Mouse (Mus musculus) CH12.LX (cell line): ENCODE data around the gene Eogt. TPM values are rescaled to one million over a fixed set of nuclear protein-coding genes. Genes with fewer than 3 reads are reported as not detected.

ENCODE experiments used
- DNase-seq: peaks from one replicate; pipeline ENCODE4 v3.0.0-alpha.2; 2013; ENCODE audit errors: extremely low read depth
- H3K27ac ChIP-seq: 2 replicates; pipeline ENCODE4 v1.5.1; 2012; ENCODE audit warnings: low read depth, mild to moderate bottlenecking, control low read depth, moderate library complexity; ENCODE audit not compliant: insufficient read depth
- H3K27me3 ChIP-seq: replicated peaks from 2 replicates; pipeline ENCODE3; 2012; ENCODE audit warnings: inconsistent platforms
- H3K36me3 ChIP-seq, 2 experiments: replicated peaks in 1 of 2; 2 replicates each; pipeline versions ENCODE3 to v1.6.1; 2012; ENCODE audit warnings: inconsistent platforms in 1 of 2, low read length in 1 of 2, mild to moderate bottlenecking in 1 of 2, mixed read lengths in 1 of 2, moderate library complexity in 1 of 2; ENCODE audit not compliant: control insufficient read depth in 1 of 2, insufficient read depth in 1 of 2
- H3K4me1 ChIP-seq, 2 experiments: 2 replicates each; pipeline ENCODE4 v1.6.1; 2012; ENCODE audit warnings: inconsistent platforms in 1 of 2, moderate library complexity in 1 of 2; ENCODE audit not compliant: insufficient read depth in 2 of 2, control insufficient read depth in 1 of 2
- H3K4me2 ChIP-seq: 2 replicates; pipeline ENCODE4 v1.6.1; 2012; ENCODE audit warnings: low read depth, mild to moderate bottlenecking, control low read depth; ENCODE audit not compliant: poor library complexity, insufficient read depth, severe bottlenecking
- H3K4me3 ChIP-seq, 3 experiments: fragments of 150-350 bp in 1 of 3; sonication (generic) in 1 of 3; replicated peaks in 1 of 3; 2 replicates each; pipeline versions ENCODE3 to v1.5.1; 2011 to 2012; ENCODE audit warnings: low read depth in 2 of 3, low read length in 2 of 3, mild to moderate bottlenecking in 2 of 3, moderate library complexity in 2 of 3, control low read depth in 1 of 3, improper control_type of control experiment in 1 of 3, inconsistent platforms in 1 of 3, mixed read lengths in 1 of 3; ENCODE audit not compliant: poor library complexity in 1 of 3
- H3K79me2 ChIP-seq: replicated peaks from 2 replicates; pipeline ENCODE4 v1.6.1; 2012; ENCODE audit warnings: mild to moderate bottlenecking, moderate library complexity; ENCODE audit not compliant: control insufficient read depth, poor library complexity, insufficient read depth, severe bottlenecking; ENCODE audit errors: extremely low read depth
- H3K9ac ChIP-seq: 2 replicates; pipeline ENCODE4 v1.6.1; 2012; ENCODE audit warnings: low read depth, mild to moderate bottlenecking, control low read depth, moderate library complexity; ENCODE audit not compliant: insufficient read depth
- H3K9me3 ChIP-seq: replicated peaks from 2 replicates; pipeline ENCODE3; 2012; ENCODE audit warnings: low read length, inconsistent platforms, mixed read lengths
- BHLHE40 ChIP-seq: IDR thresholded peaks from 2 replicates; pipeline ENCODE4 v1.6.1; 2011; ENCODE audit warnings: mild to moderate bottlenecking, low read depth, low read length, improper control_type of control experiment
- CHD1 ChIP-seq: IDR thresholded peaks from 2 replicates; pipeline ENCODE4 v1.6.1; 2012; ENCODE audit warnings: low read depth, low read length, improper control_type of control experiment, inconsistent platforms
- CHD2 ChIP-seq: IDR thresholded peaks from 2 replicates; pipeline ENCODE4 v1.6.1; 2011; ENCODE audit warnings: low read length, improper control_type of control experiment
- E2F4 ChIP-seq: IDR thresholded peaks from 2 replicates; pipeline ENCODE4 v1.6.1; 2011; ENCODE audit warnings: low read depth, low read length, improper control_type of control experiment; ENCODE audit not compliant: insufficient replicate concordance
- ELF1 ChIP-seq: IDR thresholded peaks from 2 replicates; pipeline ENCODE4 v1.6.1; 2014; ENCODE audit warnings: low read depth, mild to moderate bottlenecking, inconsistent platforms, low read length, improper control_type of control experiment
- EP300 ChIP-seq: IDR thresholded peaks from 2 replicates; pipeline ENCODE4 v1.6.1; 2011; ENCODE audit warnings: low read length, improper control_type of control experiment
- HCFC1 ChIP-seq: IDR thresholded peaks from 2 replicates; pipeline ENCODE4 v1.6.1; 2012; ENCODE audit warnings: low read depth, mild to moderate bottlenecking, inconsistent platforms, low read length, improper control_type of control experiment
- IRF4 ChIP-seq: IDR thresholded peaks from 2 replicates; pipeline ENCODE4 v1.6.1; 2014; ENCODE audit warnings: low read depth, mild to moderate bottlenecking, inconsistent platforms, low read length, improper control_type of control experiment
- JUN ChIP-seq: IDR thresholded peaks from 2 replicates; pipeline ENCODE4 v1.6.1; 2011; ENCODE audit warnings: low read depth, mild to moderate bottlenecking, low read length, improper control_type of control experiment, moderate library complexity; ENCODE audit not compliant: insufficient read depth
- JUND ChIP-seq: conservative IDR thresholded peaks from 2 replicates; pipeline ENCODE4 v1.6.1; 2011; ENCODE audit warnings: low read depth, low read length, improper control_type of control experiment
- KAT2A ChIP-seq: IDR thresholded peaks from 2 replicates; pipeline ENCODE4 v1.6.1; 2012; ENCODE audit warnings: low read length, improper control_type of control experiment, inconsistent platforms; ENCODE audit not compliant: insufficient replicate concordance
- MAFK ChIP-seq: IDR thresholded peaks from 2 replicates; pipeline ENCODE4 v1.6.1; 2011; ENCODE audit warnings: low read length, improper control_type of control experiment; ENCODE audit not compliant: insufficient replicate concordance
- MAX ChIP-seq: IDR thresholded peaks from 2 replicates; pipeline ENCODE4 v1.6.1; 2011; ENCODE audit warnings: low read length, improper control_type of control experiment
- MEF2A ChIP-seq: IDR thresholded peaks from 2 replicates; pipeline ENCODE4 v1.6.1; 2014; ENCODE audit warnings: low read depth, mild to moderate bottlenecking, inconsistent platforms, low read length, improper control_type of control experiment, borderline replicate concordance
- MXI1 ChIP-seq: IDR thresholded peaks from 2 replicates; pipeline ENCODE4 v1.6.1; 2011; ENCODE audit warnings: mild to moderate bottlenecking, low read depth, low read length, improper control_type of control experiment
- NELFE ChIP-seq: IDR thresholded peaks from 2 replicates; pipeline ENCODE4 v1.6.1; 2011; ENCODE audit warnings: low read depth, low read length, improper control_type of control experiment
- NRF1 ChIP-seq: IDR thresholded peaks from 2 replicates; pipeline ENCODE4 v1.6.1; 2014; ENCODE audit warnings: low read depth, mild to moderate bottlenecking, inconsistent platforms, low read length, improper control_type of control experiment, moderate library complexity
- PAX5 ChIP-seq: IDR thresholded peaks from 2 replicates; pipeline ENCODE4 v1.6.1; 2012; ENCODE audit warnings: low read length, inconsistent platforms, mixed read lengths
- POLR2A ChIP-seq: IDR thresholded peaks from 2 replicates; pipeline ENCODE4 v1.6.1; 2011; ENCODE audit warnings: low read depth, mild to moderate bottlenecking, improper control_type of control experiment, low read length
- POLR2AphosphoS2 ChIP-seq: IDR thresholded peaks from 2 replicates; pipeline ENCODE4 v1.6.1; 2011; ENCODE audit warnings: low read depth, low read length, improper control_type of control experiment
- RAD21 ChIP-seq: IDR thresholded peaks from 2 replicates; pipeline ENCODE4 v1.6.1; 2011; ENCODE audit warnings: low read depth, mild to moderate bottlenecking, low read length, improper control_type of control experiment, moderate library complexity
- SIN3A ChIP-seq: IDR thresholded peaks from 2 replicates; pipeline ENCODE4 v1.6.1; 2012; ENCODE audit warnings: low read length, improper control_type of control experiment, inconsistent platforms
- SMC3 ChIP-seq: IDR thresholded peaks from 2 replicates; pipeline ENCODE4 v1.6.1; 2011; ENCODE audit warnings: low read depth, low read length, improper control_type of control experiment
- TBP ChIP-seq: conservative IDR thresholded peaks from 2 replicates; pipeline ENCODE4 v1.6.1; 2011; ENCODE audit warnings: low read depth, low read length, improper control_type of control experiment
- TCF12 ChIP-seq: IDR thresholded peaks from 2 replicates; pipeline ENCODE4 v1.6.1; 2014; ENCODE audit warnings: low read depth, mild to moderate bottlenecking, inconsistent platforms, low read length, improper control_type of control experiment
- UBTF ChIP-seq: IDR thresholded peaks from 2 replicates; pipeline ENCODE4 v1.6.1; 2012; ENCODE audit warnings: low read depth, mild to moderate bottlenecking, inconsistent platforms, low read length, improper control_type of control experiment, moderate library complexity
- USF1 ChIP-seq: IDR thresholded peaks from 2 replicates; pipeline ENCODE4 v1.6.1; 2014; ENCODE audit warnings: low read depth, mild to moderate bottlenecking, inconsistent platforms, low read length, improper control_type of control experiment
- ZKSCAN1 ChIP-seq: IDR thresholded peaks from 2 replicates; pipeline ENCODE4 v1.6.1; 2012; ENCODE audit warnings: low read depth, inconsistent platforms, low read length, improper control_type of control experiment, borderline replicate concordance
- ZMIZ1 ChIP-seq: IDR thresholded peaks from 2 replicates; pipeline ENCODE4 v1.6.1; 2012; ENCODE audit warnings: low read depth, mild to moderate bottlenecking, inconsistent platforms, low read length, improper control_type of control experiment
- ZNF384 ChIP-seq: IDR thresholded peaks from 2 replicates; pipeline ENCODE4 v1.6.1; 2012; ENCODE audit warnings: low read depth, low read length, improper control_type of control experiment, inconsistent platforms
- dilution Hi-C: fragments of 300-500 bp; cut with MboI; formaldehyde crosslinking; loops from 2 replicates; pipeline ENCODE4 v1.14.3; 2020; ENCODE audit warnings: low sequenced_read_pairs; ENCODE audit not compliant: extremely low pct_unique_long_range_greater_than_20kb, extremely low pct_ligation_motif_present
- in situ Hi-C: fragments of 300-500 bp; cut with MboI; formaldehyde crosslinking; loops from 3 replicates; pipeline ENCODE4 v1.14.3; 2019; ENCODE audit warnings: low sequenced_read_pairs, low pct_ligation_motif_present, low pct_unique_long_range_greater_than_20kb, mixed read lengths
- polyA plus RNA-seq: library from polyadenylated mRNA; unstranded; fragments of >175 nt; gene quantifications from 2 replicates; pipeline ENCODE4 v1.2.1, GENCODE M21; 2012; ENCODE audit warnings: low read depth; ENCODE audit not compliant: insufficient read length
- total RNA-seq, 2 experiments: library from RNA; depleted of rRNA; stranded (reverse); fragments of 300-350 nt in 1 of 2; fragments of >200 nt in 1 of 2; gene quantifications; 2 replicates each; pipeline ENCODE4 v1.2.3; 2012 to 2014

Gene Eogt
- total and polyA plus RNA-seq, 3 experiments = 8.0 to 13.9 (median 10.9) TPM

GRCm38 (mm10) chr6:97144359-97144758, 4.6 kb downstream of the Eogt start:
- no peak for DNase-seq
- TF ChIP-seq KAT2A = no peak
- TF ChIP-seq MXI1 = no peak
- no peak for TF ChIP-seq NRF1
- TF ChIP-seq JUND = no peak
- no peak for TF ChIP-seq EP300
- TF ChIP-seq SMC3 = no peak
- TF ChIP-seq CHD1 = no peak
- TF ChIP-seq SIN3A = no peak
- TF ChIP-seq USF1 = no peak
- no peak for TF ChIP-seq BHLHE40
- no peak for TF ChIP-seq ZMIZ1
- TF ChIP-seq MEF2A = no peak
- no peak for TF ChIP-seq UBTF
- TF ChIP-seq MAFK = no peak
- no peak for TF ChIP-seq POLR2A
- no peak for TF ChIP-seq PAX5
- no peak for TF ChIP-seq NELFE
- TF ChIP-seq JUN = no peak
- TF ChIP-seq HCFC1 = no peak
- no peak for TF ChIP-seq RAD21
- Histone ChIP-seq H3K4me3 (no peak overlapping the region), H3K27me3 (no peaks in the 10 kb centered on the region), H3K36me3 (peaks cover 32 to 68% of the 10 kb centered on the region in 2 experiments), H3K9ac (no peak overlapping the region), H3K27ac (no peak overlapping the region), H3K4me1 (peaks cover 3 to 27% of the 10 kb centered on the region in 2 experiments; a peak in 3 of 4 replicates), H3K4me2 (no peak overlapping the region), H3K9me3 (no peaks in the 10 kb centered on the region), H3K79me2 (no peaks in the 10 kb centered on the region)
- dilution Hi-C loops = no loop called here
- in situ Hi-C loops = no loop called here

- no peak for DNase-seq
- Histone ChIP-seq H3K4me3 (no peak overlapping the region), H3K27ac (no peak overlapping the region), H3K4me1 (peaks cover 2 to 16% of the 10 kb centered on the region in 2 experiments; a peak in 3 of 4 replicates), H3K79me2 (no peaks in the 10 kb centered on the region), H3K9ac (no peak overlapping the region), H3K36me3 (peaks cover 34 to 73% of the 10 kb centered on the region in 2 experiments), H3K27me3 (no peaks in the 10 kb centered on the region), H3K9me3 (no peaks in the 10 kb centered on the region), H3K4me2 (no peak overlapping the region)
- TF ChIP-seq JUND (no peak), ELF1 (no peak), CHD2 (no peak), USF1 (no peak), ZNF384 (no peak), HCFC1 (no peak), UBTF (no peak), E2F4 (no peak), EP300 (no peak), CHD1 (no peak), MXI1 (no peak), TCF12 (no peak), TBP (no peak), ZKSCAN1 (no peak), ZMIZ1 (no peak), MAX (no peak), IRF4 (no peak), SMC3 (no peak), POLR2AphosphoS2 (no peak)
- in situ Hi-C loops (no loop called here), dilution Hi-C loops (no loop called here)
These were observed 6.4 kb downstream of the Eogt start for GRCm38 (mm10) chr6:97142611-97143010.
